ENCODE assay signal across 18 mouse cellular contexts in genomic region chr11:71903020-71903410, GRCm38 (mm10).
DNase-seq lines count a peak whose midpoint lies in the region; ATAC-seq and TF ChIP-seq lines count a peak whose summit lies in the region.
"Had no signal": no experiment of that assay in that cellular context is flagged by ENCODE, and none has a peak within 500 bp of the region (broad histone marks: within the 10 kb centered on the region; RNA-seq: fewer than 3 reads in every experiment).

No protein-coding gene starts in this region.

- no peak for TF ChIP-seq POLR2A in CH12.LX (IDR thresholded peaks at IDR 0.05; ENCODE audit: low read depth, low read length)

- H3K27ac ChIP-seq in heart, embryonic 13.5 days (replicated peaks) = no peak overlapping the region
- no peak overlapping the region for H3K27ac ChIP-seq in CH12.LX (ENCODE audit: insufficient read depth, low read depth)
- peak overlapping the region; percentile 79 for H3K27ac ChIP-seq in forebrain, embryonic 14.5 days (ENCODE audit: low read depth, low read length)
- no peak overlapping the region for H3K27ac ChIP-seq in midbrain, embryonic 13.5 days
- no peak overlapping the region for H3K27ac ChIP-seq in stomach, postnatal 0 days (replicated peaks)
- H3K27ac ChIP-seq: hindbrain, embryonic 13.5 days; intestine, embryonic 15.5 days; liver, embryonic 13.5 days had no signal

- H3K27me3 ChIP-seq in heart, embryonic 13.5 days (replicated peaks) = no peaks in the 10 kb centered on the region
- peaks cover 57% of the 10 kb centered on the region for H3K27me3 ChIP-seq in CH12.LX (replicated peaks)
- no peaks in the 10 kb centered on the region for H3K27me3 ChIP-seq in forebrain, embryonic 14.5 days (replicated peaks; ENCODE audit: control insufficient read depth, insufficient read depth, low read length)
- no peaks in the 10 kb centered on the region for H3K27me3 ChIP-seq in midbrain, embryonic 13.5 days
- no peaks in the 10 kb centered on the region for H3K27me3 ChIP-seq in stomach, postnatal 0 days (ENCODE audit: control insufficient read depth, insufficient read depth, low read length)
- H3K27me3 ChIP-seq: hindbrain, embryonic 13.5 days; intestine, embryonic 15.5 days; liver, embryonic 13.5 days had no signal

- no peak for TF ChIP-seq CTCF in CH12.LX (conservative IDR thresholded peaks at IDR 0.05 in 1 of 2, IDR thresholded peaks at IDR 0.05 in 1 of 2; ENCODE audit: low read depth in 2 of 2, low read length in 2 of 2)
- no peak for TF ChIP-seq CTCF in stomach, postnatal 0 days (IDR thresholded peaks at IDR 0.05; ENCODE audit: low read depth)

- H3K4me2 ChIP-seq in heart, embryonic 13.5 days = peak overlapping the region; percentile 2; the same call in 1 of the 2 replicates
- no peak overlapping the region for H3K4me2 ChIP-seq in CH12.LX (ENCODE audit: insufficient read depth, low read depth, poor library complexity, severe bottlenecking)
- no peak overlapping the region for H3K4me2 ChIP-seq in forebrain, embryonic 14.5 days (ENCODE audit: low read length)
- H3K4me2 ChIP-seq in midbrain, embryonic 13.5 days (replicated peaks) = no peak overlapping the region
- H3K4me2 ChIP-seq in stomach, postnatal 0 days (replicated peaks; ENCODE audit: low read depth) = no peak overlapping the region
- H3K4me2 ChIP-seq: hindbrain, embryonic 13.5 days; intestine, embryonic 15.5 days; liver, embryonic 13.5 days; lung, embryonic 14.5 days had no signal

- H3K79me2 ChIP-seq in CH12.LX (replicated peaks; ENCODE audit: control insufficient read depth, extremely low read depth, insufficient read depth, poor library complexity, severe bottlenecking) = no peaks in the 10 kb centered on the region

- no peak for TF ChIP-seq EP300 in CH12.LX (IDR thresholded peaks at IDR 0.05; ENCODE audit: low read length)
- no peak for TF ChIP-seq EP300 in stomach, postnatal 0 days (optimal IDR thresholded peaks at IDR 0.05)

- TF ChIP-seq RAD21 in CH12.LX (IDR thresholded peaks at IDR 0.05; ENCODE audit: low read depth, low read length) = no peak

- 13% methylated on average over 2 of the region's 2 CpGs for WGBS in heart, embryonic 13.5 days
- 34% methylated on average over 2 of the region's 2 CpGs for WGBS in forebrain, embryonic 14.5 days
- 43% methylated on average over 2 of the region's 2 CpGs for WGBS in midbrain, embryonic 13.5 days
- WGBS in stomach, postnatal 0 days = 14% methylated on average over 2 of the region's 2 CpGs

- H3K4me3 ChIP-seq in heart, embryonic 13.5 days = no peak overlapping the region
- H3K4me3 ChIP-seq in CH12.LX (replicated peaks in 1 of 3; ENCODE audit: low read depth in 2 of 3, low read length in 2 of 3, poor library complexity in 1 of 3) = no peak overlapping the region
- H3K4me3 ChIP-seq in forebrain, embryonic 14.5 days (ENCODE audit: low read depth, low read length) = no peak overlapping the region
- no peak overlapping the region for H3K4me3 ChIP-seq in midbrain, embryonic 13.5 days (replicated peaks)
- no peak overlapping the region for H3K4me3 ChIP-seq in stomach, postnatal 0 days (ENCODE audit: low read depth, low read length)
- H3K4me3 ChIP-seq: erythroblast, embryonic 14.5 days; hindbrain, embryonic 13.5 days; intestine, embryonic 15.5 days; left cerebral cortex, adult 2 months; liver, embryonic 13.5 days had no signal

- in situ Hi-C loops in CH12.LX (cut with MboI; ENCODE audit: low pct_ligation_motif_present, low pct_unique_long_range_greater_than_20kb, low sequenced_read_pairs) = no loop called here

- H3K4me1 ChIP-seq in heart, embryonic 13.5 days = peaks cover 5% of the 10 kb centered on the region; the same call in 1 of the 2 replicates
- peaks cover 11 to 14% of the 10 kb centered on the region in 2 experiments for H3K4me1 ChIP-seq in CH12.LX (ENCODE audit: control insufficient read depth in 1 of 2, insufficient read depth in 2 of 2)
- H3K4me1 ChIP-seq in forebrain, embryonic 14.5 days (ENCODE audit: control insufficient read depth, insufficient read depth, low read length) = peaks cover 14% of the 10 kb centered on the region
- H3K4me1 ChIP-seq in midbrain, embryonic 13.5 days (replicated peaks) = peaks cover 18% of the 10 kb centered on the region
- H3K4me1 ChIP-seq in stomach, postnatal 0 days (replicated peaks; ENCODE audit: control insufficient read depth, insufficient read depth) = no peaks in the 10 kb centered on the region
- H3K4me1 ChIP-seq: intestine, embryonic 15.5 days; liver, embryonic 13.5 days had no signal

- no peak overlapping the region for H3K9ac ChIP-seq in heart, embryonic 13.5 days
- no peak overlapping the region for H3K9ac ChIP-seq in CH12.LX (ENCODE audit: insufficient read depth, low read depth)
- peak overlapping the region; percentile 18; the same call in 1 of the 2 replicates for H3K9ac ChIP-seq in forebrain, embryonic 14.5 days (ENCODE audit: low read length)
- H3K9ac ChIP-seq in midbrain, embryonic 13.5 days (replicated peaks) = no peak overlapping the region
- H3K9ac ChIP-seq in stomach, postnatal 0 days (ENCODE audit: low read length) = no peak overlapping the region
- H3K9ac ChIP-seq: hindbrain, embryonic 13.5 days; intestine, embryonic 15.5 days; liver, embryonic 13.5 days; lung, embryonic 14.5 days had no signal

- DNase-seq in heart, adult 18-20 months = no peak
- DNase-seq in CH12.LX (ENCODE audit: extremely low read depth) = peak; percentile 3
- DNase-seq in forebrain, embryonic 14.5 days (ENCODE audit: low spot score) = peak; percentile 69
- DNase-seq in stomach, postnatal 0 days (ENCODE audit: low spot score) = no peak
- DNase-seq in kidney, postnatal 4 days = no peak
- DNase-seq: gastrocnemius, postnatal 36 days; kidney, adult 9 months; kidney, postnatal 25 days; liver, embryonic 13.5 days; lung, postnatal 4 days; thymus, postnatal 36 days had no signal

- dilution Hi-C loops in CH12.LX (cut with MboI; ENCODE audit: extremely low pct_ligation_motif_present, extremely low pct_unique_long_range_greater_than_20kb, low sequenced_read_pairs) = no loop called here

- no peaks in the 10 kb centered on the region for H3K36me3 ChIP-seq in heart, embryonic 13.5 days
- H3K36me3 ChIP-seq in CH12.LX (replicated peaks in 1 of 2; ENCODE audit: control insufficient read depth in 1 of 2, insufficient read depth in 1 of 2, low read length in 1 of 2) = no peaks in the 10 kb centered on the region
- H3K36me3 ChIP-seq in forebrain, embryonic 14.5 days (ENCODE audit: control insufficient read depth, insufficient read depth, low read length) = no peaks in the 10 kb centered on the region
- H3K36me3 ChIP-seq in midbrain, embryonic 13.5 days = no peaks in the 10 kb centered on the region
- H3K36me3 ChIP-seq in stomach, postnatal 0 days (ENCODE audit: control insufficient read depth, insufficient read depth, low read length) = no peaks in the 10 kb centered on the region
- H3K36me3 ChIP-seq: hindbrain, embryonic 13.5 days; intestine, embryonic 15.5 days; liver, embryonic 13.5 days had no signal

- no peak for ATAC-seq in heart, embryonic 13.5 days (ENCODE audit: extremely low read depth, insufficient number of reproducible peaks, low FRiP score, low TSS enrichment)
- ATAC-seq in forebrain, embryonic 14.5 days = peak; percentile 90
- ATAC-seq in midbrain, embryonic 13.5 days = peak; percentile 79
- ATAC-seq in stomach, postnatal 0 days (ENCODE audit: low FRiP score, low TSS enrichment) = no peak
- ATAC-seq: intestine, embryonic 15.5 days had no signal

- H3K9me3 ChIP-seq in heart, embryonic 13.5 days = no peaks in the 10 kb centered on the region
- H3K9me3 ChIP-seq in CH12.LX (replicated peaks; ENCODE audit: low read length) = no peaks in the 10 kb centered on the region
- no peaks in the 10 kb centered on the region for H3K9me3 ChIP-seq in forebrain, embryonic 14.5 days (replicated peaks; ENCODE audit: control insufficient read depth, low read length)
- no peaks in the 10 kb centered on the region for H3K9me3 ChIP-seq in midbrain, embryonic 13.5 days
- H3K9me3 ChIP-seq in stomach, postnatal 0 days (ENCODE audit: control insufficient read depth, low read length) = no peaks in the 10 kb centered on the region
- H3K9me3 ChIP-seq: hindbrain, embryonic 13.5 days; intestine, embryonic 15.5 days; liver, embryonic 13.5 days had no signal

TF ChIP-seq in CH12.LX, 34 proteins besides CTCF, POLR2A, EP300 and RAD21:
- no peak for TF ChIP-seq JUND (conservative IDR thresholded peaks at IDR 0.05; ENCODE audit: low read depth, low read length)
- TF ChIP-seq BHLHE40 (IDR thresholded peaks at IDR 0.05; ENCODE audit: low read depth, low read length) = no peak
- TF ChIP-seq IRF4 (IDR thresholded peaks at IDR 0.05; ENCODE audit: low read depth, low read length) = no peak
- no peak for TF ChIP-seq MYC (IDR thresholded peaks at IDR 0.05; ENCODE audit: low read depth, low read length)
- TF ChIP-seq CHD1 (IDR thresholded peaks at IDR 0.05; ENCODE audit: low read depth, low read length) = no peak
- TF ChIP-seq TCF12 (IDR thresholded peaks at IDR 0.05; ENCODE audit: low read depth, low read length) = no peak
- TF ChIP-seq ZMIZ1 (IDR thresholded peaks at IDR 0.05; ENCODE audit: low read depth, low read length) = no peak
- no peak for TF ChIP-seq MXI1 (IDR thresholded peaks at IDR 0.05; ENCODE audit: low read depth, low read length)
- TF ChIP-seq UBTF (IDR thresholded peaks at IDR 0.05; ENCODE audit: low read depth, low read length) = no peak
- TF ChIP-seq GABPA (IDR thresholded peaks at IDR 0.05; ENCODE audit: insufficient replicate concordance, low read depth, low read length) = no peak
- TF ChIP-seq POLR2AphosphoS2 (IDR thresholded peaks at IDR 0.05; ENCODE audit: low read depth, low read length) = no peak

Comparison
In these comparisons a context has a peak if more than half of its experiments do, and no peak if none do; other contexts are left out.
1. ATAC-seq: peak in forebrain, embryonic 14.5 days (single experiment) and midbrain, embryonic 13.5 days (single experiment); none in heart, embryonic 13.5 days (single experiment) and stomach, postnatal 0 days (single experiment).
2. DNase-seq: peak in CH12.LX (single experiment) and forebrain, embryonic 14.5 days (single experiment); none in heart, adult 18-20 months (0 of 2), stomach, postnatal 0 days (single experiment) and kidney, postnatal 4 days (0 of 2).